Mouse (Mus musculus) forebrain, embryonic 13.5 days (tissue): ENCODE data around the gene Sugt1. TPM values are rescaled to one million over a fixed set of nuclear protein-coding genes. Genes with fewer than 3 reads are reported as not detected.

Experiments used
- ATAC-seq: fragments of 200-750 bp; cut with Nextera tagmentation; 2 replicates; pipeline ENCODE4 v1.8.0; 2017
- H3K27ac ChIP-seq: fragments of 300-500 bp; sonication (generic); 2 replicates; pipeline ENCODE4 v1.5.1; 2015; ENCODE audit warnings: inconsistent platforms, mild to moderate bottlenecking, moderate library complexity
- H3K27me3 ChIP-seq: fragments of 300-500 bp; sonication (generic); 2 replicates; pipeline ENCODE4 v1.6.1; 2015; ENCODE audit warnings: mild to moderate bottlenecking, inconsistent platforms
- H3K36me3 ChIP-seq: fragments of 300-500 bp; sonication (generic); 2 replicates; pipeline ENCODE4 v1.6.1; 2015; ENCODE audit warnings: mild to moderate bottlenecking, inconsistent platforms; ENCODE audit not compliant: poor library complexity, severe bottlenecking
- H3K4me1 ChIP-seq: fragments of 300-500 bp; sonication (generic); 2 replicates; pipeline ENCODE4 v1.6.1; 2015; ENCODE audit warnings: inconsistent platforms
- H3K4me2 ChIP-seq: fragments of 300-500 bp; sonication (generic); 2 replicates; pipeline ENCODE4 v1.6.1; 2015; ENCODE audit warnings: inconsistent platforms, mild to moderate bottlenecking, moderate library complexity
- H3K4me3 ChIP-seq: fragments of 300-500 bp; sonication (generic); 2 replicates; pipeline ENCODE4 v1.5.1; 2015; ENCODE audit warnings: mild to moderate bottlenecking, inconsistent platforms
- H3K9ac ChIP-seq: fragments of 300-500 bp; sonication (generic); 2 replicates; pipeline ENCODE4 v1.6.1; 2015; ENCODE audit warnings: mild to moderate bottlenecking, inconsistent platforms
- H3K9me3 ChIP-seq: fragments of 300-500 bp; sonication (generic); replicated peaks from 2 replicates; pipeline ENCODE4 v1.6.1; 2016; ENCODE audit warnings: inconsistent platforms
- WGBS: fragments of 180-500 bp; shearing (Covaris S2); methylation state at CpG from one replicate; pipeline ENCODE4 v1.1.7; 2015; 5-methylcytosine and 5-hydroxymethylcytosine counted together
- polyA plus RNA-seq: library from polyadenylated mRNA; unstranded; fragments of >200 nt; fragmentation: Nextera tagmentation; extraction: Ambion mirVana; gene quantifications from 2 replicates; pipeline ENCODE4 v1.2.1, GENCODE M21; 2015

Sugt1 gene
- polyA plus RNA-seq, 1 experiment from 2014 or later, result 146 TPM

DNA sequence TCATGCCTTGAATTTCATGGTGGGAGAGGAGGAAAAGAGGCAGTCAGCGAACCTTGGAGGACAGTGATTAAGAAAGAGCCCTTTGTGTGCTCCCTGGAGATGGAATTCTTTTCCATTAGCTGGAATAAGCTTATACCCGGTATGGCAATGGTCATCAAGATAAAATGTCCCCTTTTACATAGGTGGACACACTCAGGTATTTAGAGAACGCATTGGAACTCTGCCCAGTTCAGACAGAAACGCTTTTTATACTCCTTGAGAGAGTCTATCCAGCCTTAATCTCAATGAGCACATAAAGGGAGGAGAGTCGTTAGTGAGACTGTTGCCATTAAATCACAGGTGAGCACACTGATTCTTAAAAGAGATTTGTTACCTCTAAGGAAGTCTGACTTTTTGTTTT lies 73.0 kb downstream of the Sugt1 start:
- H3K36me3 ChIP-seq, result no peaks in the 10 kb centered on the region
- no peak overlapping the region for H3K4me3 ChIP-seq
- H3K4me2 ChIP-seq, result no peak overlapping the region
- WGBS, result 33% methylated on average over 5 of the region's 5 CpGs
- 0 out of 2 replicates have a peak, but pooled peaks cover 7% of the 10 kb centered on the region for H3K27me3 ChIP-seq
- H3K27ac ChIP-seq, result no peak overlapping the region
- peaks cover 23% of the 10 kb centered on the region for H3K4me1 ChIP-seq
- no peaks in the 10 kb centered on the region for H3K9me3 ChIP-seq
- ATAC-seq, result no peak
- no peak overlapping the region for H3K9ac ChIP-seq

DNA sequence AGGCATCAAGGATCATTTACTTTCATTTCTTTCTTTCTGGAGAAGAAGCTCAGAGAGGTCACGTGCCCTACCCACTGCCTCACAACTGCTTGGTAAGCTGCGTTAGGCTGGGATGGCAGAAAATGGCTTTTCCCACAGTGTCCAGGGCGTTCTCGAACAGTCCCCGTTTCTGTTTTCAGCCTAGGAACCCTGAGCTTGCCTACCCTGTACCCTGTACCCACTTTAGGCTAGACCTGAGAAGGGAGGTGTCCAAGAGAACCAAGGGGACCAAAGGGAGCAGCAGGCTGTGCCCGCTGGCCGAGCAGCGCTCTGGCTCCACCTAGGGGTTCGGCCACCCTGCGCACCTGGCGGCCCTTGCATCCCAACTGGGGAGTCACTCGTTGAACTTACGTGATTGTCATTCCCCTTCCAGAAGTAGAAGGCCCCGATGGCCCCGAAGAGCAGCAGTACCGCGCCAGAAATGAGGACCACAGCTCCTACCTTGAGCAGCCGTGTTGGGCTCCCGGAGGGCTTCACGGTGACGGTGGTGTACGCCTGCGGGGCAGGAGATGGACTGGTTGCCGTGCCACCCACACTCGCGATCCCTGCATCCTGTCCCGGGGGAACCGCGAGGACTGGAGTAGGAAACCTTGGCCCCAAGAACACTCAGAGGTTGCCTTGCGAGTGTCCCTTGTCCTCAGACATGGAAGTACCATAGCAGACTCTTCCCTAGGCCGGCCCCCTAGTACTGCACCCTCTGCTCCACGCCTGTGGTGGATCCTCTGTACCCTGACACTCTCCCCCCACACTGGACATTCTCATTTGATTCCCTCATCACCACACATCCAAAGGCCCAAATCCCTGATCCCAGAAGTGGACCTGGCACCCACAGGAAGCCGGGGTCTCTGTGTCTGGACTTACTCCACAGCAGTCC lies 73.8 kb downstream of the Sugt1 start:
- H3K4me2 ChIP-seq, result peak overlapping the region; percentile 59
- H3K36me3 ChIP-seq, result no peaks in the 10 kb centered on the region
- H3K27ac ChIP-seq, result no peak overlapping the region
- WGBS, result 17% methylated on average over 33 of the region's 33 CpGs
- no peaks in the 10 kb centered on the region for H3K9me3 ChIP-seq
- peak; percentile 71; the same call in 1 of the 2 replicates for ATAC-seq
- H3K4me1 ChIP-seq, result peaks cover 23% of the 10 kb centered on the region
- 0 out of 2 replicates have a peak, but pooled peaks cover 7% of the 10 kb centered on the region for H3K27me3 ChIP-seq
- H3K9ac ChIP-seq, result peak overlapping the region; percentile 40
- peak overlapping the region; percentile 25 for H3K4me3 ChIP-seq

DNA sequence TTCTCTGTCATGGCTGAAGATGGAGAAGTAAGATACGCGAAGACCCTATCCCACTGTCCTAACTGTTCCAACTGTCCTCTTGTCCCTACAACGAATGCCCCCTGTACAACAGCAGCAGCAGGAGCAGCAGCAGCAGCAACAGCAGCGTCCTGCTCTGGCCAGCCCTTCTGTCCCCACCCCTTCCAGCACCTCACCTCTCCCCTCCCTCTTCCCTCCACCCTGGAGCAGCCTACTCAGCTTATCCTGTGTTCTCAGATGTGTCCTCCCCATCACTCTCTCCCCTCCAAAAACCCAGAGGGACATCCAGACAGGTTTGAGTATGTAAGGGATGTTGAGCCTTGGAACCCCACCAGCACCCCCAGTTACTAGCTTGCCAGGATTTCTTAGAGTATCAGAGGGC lies 74.5 kb downstream of the Sugt1 start, which contains the start of gene Cnmd:
Gene Cnmd (minus strand): TSS at position 170 of the 400 bp plus-strand sequence.
- 0 out of 2 replicates have a peak, but pooled peaks cover 7% of the 10 kb centered on the region for H3K27me3 ChIP-seq
- ATAC-seq, result no peak
- peak within 1 kb of the TSS; percentile 59 for H3K4me2 ChIP-seq
- H3K4me1 ChIP-seq, result peaks cover 23% of the 10 kb centered on the region
- no peak within 1 kb of the TSS for H3K27ac ChIP-seq
- peak within 1 kb of the TSS; percentile 40 for H3K9ac ChIP-seq
- WGBS, result 57% methylated on average over 4 of the region's 4 CpGs
- no peaks in the 10 kb centered on the region for H3K36me3 ChIP-seq
- H3K9me3 ChIP-seq, result no peaks in the 10 kb centered on the region
- peak within 1 kb of the TSS; percentile 25 for H3K4me3 ChIP-seq

DNA sequence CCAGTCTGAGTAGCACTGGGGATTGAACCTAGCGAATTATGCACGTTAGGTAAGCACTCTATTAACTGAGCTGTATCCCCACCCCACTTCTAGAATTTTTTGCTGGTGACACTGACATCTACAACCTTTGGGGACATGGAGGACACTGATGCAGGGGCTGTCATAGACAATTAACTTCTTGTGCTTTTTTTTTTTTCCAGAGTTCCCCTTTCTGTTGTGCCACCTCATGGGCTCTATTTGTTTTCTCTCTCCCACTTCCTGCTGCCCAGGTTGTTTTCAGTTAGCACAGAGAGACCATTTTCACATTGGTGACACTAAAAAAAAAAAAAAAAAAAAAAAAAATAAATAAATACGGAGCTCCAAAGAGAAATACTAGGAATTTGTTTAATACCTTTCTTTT lies 83.5 kb downstream of the Sugt1 start:
- Histone ChIP-seq H3K27me3 (no peaks in the 10 kb centered on the region), H3K4me1 (peaks cover 20% of the 10 kb centered on the region), H3K27ac (no peak overlapping the region), H3K4me2 (no peak overlapping the region), H3K9me3 (no peaks in the 10 kb centered on the region), H3K4me3 (no peak overlapping the region), H3K36me3 (no peaks in the 10 kb centered on the region), H3K9ac (no peak overlapping the region)
- no peak for ATAC-seq
- 90% methylated on average over 3 of the region's 3 CpGs for WGBS

DNA sequence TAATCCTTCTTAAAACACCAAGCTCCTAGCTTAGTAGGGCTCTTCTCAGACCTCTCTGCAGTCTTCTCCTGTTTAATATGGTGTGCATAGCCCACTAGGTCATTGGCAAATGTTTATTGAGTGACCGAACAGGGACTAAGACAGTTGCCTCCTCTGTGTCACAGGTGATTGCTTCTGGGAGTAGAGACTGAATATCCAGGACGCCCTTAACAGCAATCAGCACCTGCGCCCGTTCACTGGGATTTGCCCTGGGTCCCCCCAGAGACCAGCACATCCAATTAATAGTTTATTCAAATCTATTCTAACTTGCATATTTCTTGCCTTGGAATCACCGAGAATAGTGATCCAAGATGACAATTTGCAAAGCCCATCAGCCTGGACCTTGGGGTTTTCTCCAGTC lies 85.1 kb downstream of the Sugt1 start:
- H3K4me2 ChIP-seq, result no peak overlapping the region
- no peaks in the 10 kb centered on the region; the same call in 1 of the 2 replicates for H3K27me3 ChIP-seq
- no peak overlapping the region for H3K4me3 ChIP-seq
- H3K27ac ChIP-seq, result peak overlapping the region; percentile 25; the same call in 1 of the 2 replicates
- peaks cover 32% of the 10 kb centered on the region for H3K4me1 ChIP-seq
- no peak for ATAC-seq
- 73% methylated on average over 5 of the region's 5 CpGs for WGBS
- H3K9me3 ChIP-seq, result no peaks in the 10 kb centered on the region
- H3K9ac ChIP-seq, result no peak overlapping the region
- no peaks in the 10 kb centered on the region for H3K36me3 ChIP-seq

DNA sequence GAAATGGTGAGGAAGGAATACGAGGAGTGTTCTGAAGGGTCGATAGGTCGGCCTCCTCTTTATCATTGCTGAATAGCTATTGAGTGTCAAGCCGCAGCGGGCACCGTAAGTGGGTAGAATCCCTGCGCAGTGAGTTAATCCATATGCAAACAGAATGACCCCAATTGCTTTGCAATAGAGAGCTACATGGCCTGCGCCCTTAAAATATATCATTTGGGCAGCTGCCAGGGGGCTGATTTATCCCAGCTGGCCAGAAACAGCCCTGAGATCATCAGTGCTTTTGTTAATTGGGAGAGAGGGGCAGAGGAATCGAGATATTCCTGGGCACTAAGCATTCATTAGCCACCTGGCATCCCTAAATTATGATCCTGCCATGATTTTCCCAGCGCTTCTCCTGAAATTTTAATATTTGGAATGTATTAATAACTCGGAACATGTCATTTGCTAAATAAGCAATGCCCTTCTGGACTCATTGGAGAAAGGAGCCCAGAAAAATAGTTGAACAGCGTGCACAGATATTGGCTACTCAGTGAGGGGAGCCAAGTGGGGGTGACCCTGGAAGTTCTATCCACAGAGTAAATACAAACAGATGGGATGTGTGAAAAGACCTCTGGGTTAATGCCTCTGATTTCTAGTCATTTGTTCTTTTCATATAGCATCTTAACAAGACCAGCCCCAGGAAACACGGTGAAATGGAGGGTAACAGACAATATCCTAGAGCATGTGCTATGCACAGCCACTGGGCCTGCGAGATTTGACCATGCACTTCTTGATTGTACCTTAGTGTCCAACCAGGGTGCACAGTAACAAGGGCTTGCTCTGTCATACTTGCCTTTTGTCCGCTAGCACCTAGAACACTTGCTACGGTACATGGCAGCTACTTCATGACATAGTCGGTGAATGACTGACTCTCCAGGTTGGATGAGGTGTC lies 85.9 kb downstream of the Sugt1 start:
- Histone ChIP-seq H3K4me2 (no peak overlapping the region), H3K4me3 (no peak overlapping the region), H3K27ac (peak overlapping the region; percentile 25; the same call in 1 of the 2 replicates), H3K36me3 (no peaks in the 10 kb centered on the region), H3K27me3 (no peaks in the 10 kb centered on the region; the same call in 1 of the 2 replicates), H3K4me1 (peaks cover 37% of the 10 kb centered on the region), H3K9ac (no peak overlapping the region), H3K9me3 (no peaks in the 10 kb centered on the region)
- WGBS, result 56% methylated on average over 17 of the region's 17 CpGs
- ATAC-seq, result peak; percentile 62

DNA sequence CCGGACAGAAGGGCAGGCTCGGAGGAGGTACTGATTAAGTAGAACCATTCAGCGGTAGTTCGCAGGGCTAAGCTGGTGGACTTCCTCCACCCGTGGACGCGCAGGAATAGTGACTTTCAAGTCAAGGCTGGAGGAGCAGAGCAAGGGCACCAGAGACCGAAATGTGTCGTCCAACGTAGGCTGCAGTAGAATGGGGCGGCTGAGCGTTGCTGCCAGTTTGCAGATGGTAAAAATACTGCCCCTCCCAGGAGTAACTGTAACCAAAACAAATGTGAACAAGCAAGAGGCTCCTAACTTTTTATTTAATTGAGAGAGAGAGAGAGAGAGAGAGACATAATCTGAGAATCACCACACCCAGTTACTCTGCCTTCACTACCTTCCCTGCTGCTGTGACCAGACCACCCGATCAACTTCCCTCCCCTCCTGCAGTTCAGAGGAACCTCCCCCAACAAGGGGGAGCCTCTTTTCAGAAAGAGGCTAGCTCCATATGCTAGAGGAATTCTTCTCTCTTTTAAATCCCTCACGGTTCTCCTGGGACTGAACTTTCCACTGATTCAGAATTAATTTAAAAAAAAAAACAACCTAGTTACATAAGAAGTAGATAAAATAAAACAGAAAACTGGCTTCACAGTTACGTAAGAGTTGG lies 89.7 kb downstream of the Sugt1 start:
- peak; percentile 47; the same call in 1 of the 2 replicates for ATAC-seq
- Histone ChIP-seq H3K9me3 (no peaks in the 10 kb centered on the region), H3K9ac (no peak overlapping the region), H3K4me3 (no peak overlapping the region), H3K36me3 (no peaks in the 10 kb centered on the region), H3K4me2 (no peak overlapping the region), H3K27ac (no peak overlapping the region), H3K4me1 (peaks cover 32% of the 10 kb centered on the region), H3K27me3 (no peaks in the 10 kb centered on the region; the same call in 1 of the 2 replicates)
- WGBS, result 45% methylated on average over 15 of the region's 15 CpGs

DNA sequence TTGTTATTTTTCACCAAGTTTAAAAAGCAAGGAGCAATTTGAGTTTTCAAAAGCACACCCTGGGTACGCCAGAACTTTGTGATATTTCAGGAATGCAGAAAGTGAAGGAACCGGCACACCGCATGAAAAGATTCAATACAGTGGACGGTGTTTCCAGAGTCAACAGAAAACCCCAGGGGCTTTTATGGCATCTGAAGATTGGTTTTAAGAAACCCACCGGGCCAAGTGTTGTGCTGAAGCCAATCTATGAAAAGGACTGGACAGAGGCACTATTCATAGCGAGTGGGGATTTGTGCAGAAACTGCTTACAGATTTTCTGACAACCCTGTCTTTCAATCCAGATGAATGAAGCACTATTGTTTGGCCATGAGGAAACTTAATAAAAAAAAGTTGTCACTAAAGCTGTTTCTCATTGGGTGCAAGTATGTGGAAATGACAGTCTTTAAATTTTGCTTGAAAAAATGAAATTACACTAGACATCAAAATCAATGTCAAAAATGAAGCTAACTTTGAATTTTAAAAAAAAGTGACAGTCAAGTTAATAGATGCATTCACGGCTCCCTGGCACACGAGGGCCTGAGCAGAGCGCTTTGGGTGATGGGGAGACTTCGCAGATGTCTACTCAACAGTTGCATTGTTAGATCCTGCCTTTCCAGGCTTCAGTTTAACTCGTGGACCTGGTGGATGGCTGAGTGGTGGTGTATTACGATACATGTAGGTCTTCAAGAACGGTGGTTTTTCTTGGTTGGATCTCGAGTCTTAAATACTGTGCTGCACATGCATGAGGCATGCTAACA lies 90.6 kb downstream of the Sugt1 start:
- no peaks in the 10 kb centered on the region for H3K36me3 ChIP-seq
- H3K4me2 ChIP-seq, result 0 out of 2 replicates have a peak overlapping the region, but pooled peaks have one; percentile 6
- H3K27ac ChIP-seq, result no peak overlapping the region
- peaks cover 25% of the 10 kb centered on the region for H3K4me1 ChIP-seq
- no peaks in the 10 kb centered on the region; the same call in 1 of the 2 replicates for H3K27me3 ChIP-seq
- H3K9ac ChIP-seq, result no peak overlapping the region
- no peak overlapping the region for H3K4me3 ChIP-seq
- H3K9me3 ChIP-seq, result no peaks in the 10 kb centered on the region
- 30% methylated on average over 14 of the region's 14 CpGs for WGBS
- no peak for ATAC-seq

DNA sequence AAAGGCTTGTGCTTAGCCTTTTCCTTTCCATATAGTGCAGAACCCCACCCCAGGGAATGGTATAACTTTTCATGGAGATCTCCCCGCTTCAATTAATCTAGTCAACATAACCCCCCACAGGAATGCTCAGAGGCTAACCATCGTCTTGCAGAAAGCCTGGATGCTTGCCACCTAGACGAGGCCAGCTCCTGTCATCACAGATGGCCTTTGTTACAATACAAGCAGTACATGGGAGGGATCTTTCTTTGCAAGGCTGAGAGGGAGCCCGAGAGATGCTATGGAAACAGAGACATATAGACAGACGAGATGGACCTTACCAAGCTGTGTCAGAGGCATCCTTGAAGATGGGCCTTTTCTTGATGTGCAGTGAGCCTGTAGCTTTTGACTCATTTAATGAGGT lies 93.2 kb downstream of the Sugt1 start:
- ATAC-seq, result no peak
- peaks cover 17% of the 10 kb centered on the region for H3K4me1 ChIP-seq
- WGBS, result 60% methylated on average over 5 of the region's 5 CpGs
- no peak overlapping the region for H3K27ac ChIP-seq
- H3K27me3 ChIP-seq, result no peaks in the 10 kb centered on the region; the same call in 1 of the 2 replicates
- H3K9ac ChIP-seq, result no peak overlapping the region
- no peak overlapping the region for H3K4me2 ChIP-seq
- no peaks in the 10 kb centered on the region for H3K36me3 ChIP-seq
- no peaks in the 10 kb centered on the region for H3K9me3 ChIP-seq
- no peak overlapping the region for H3K4me3 ChIP-seq
